Mouse (Mus musculus) MEL (cell line): ENCODE results near the gene Slc25a18.

Source experiments
- CTCF ChIP-seq, 3 experiments: IDR thresholded peaks in 2 of 3; conservative IDR thresholded peaks in 1 of 3; 2 replicates each; pipeline ENCODE4 v1.5.1; 2011 to 2012; ENCODE audit warnings: low read length in 3 of 3, low read depth in 2 of 3, mild to moderate bottlenecking in 2 of 3, improper control_type of control experiment in 1 of 3, inconsistent platforms in 1 of 3, mixed read lengths in 1 of 3, moderate library complexity in 1 of 3; ENCODE audit not compliant: control insufficient read depth in 1 of 3, insufficient read depth in 1 of 3, poor library complexity in 1 of 3, severe bottlenecking in 1 of 3
- EP300 ChIP-seq, 2 experiments: IDR thresholded peaks; 2 replicates each; pipeline ENCODE4 v1.6.1; 2011; ENCODE audit warnings: improper control_type of control experiment in 2 of 2, low read length in 2 of 2, low read depth in 1 of 2, mild to moderate bottlenecking in 1 of 2
- HCFC1 ChIP-seq: IDR thresholded peaks from 2 replicates; pipeline ENCODE4 v1.6.1; 2012; ENCODE audit warnings: low read depth, mild to moderate bottlenecking, inconsistent platforms, low read length, improper control_type of control experiment, moderate library complexity
- KAT2A ChIP-seq: conservative IDR thresholded peaks from 2 replicates; pipeline ENCODE4 v1.6.1; 2012; ENCODE audit warnings: low read depth, low read length, improper control_type of control experiment, inconsistent platforms
- MAFK ChIP-seq: IDR thresholded peaks from 2 replicates; pipeline ENCODE4 v1.6.1; 2011; ENCODE audit warnings: low read depth, mild to moderate bottlenecking, low read length, improper control_type of control experiment, borderline replicate concordance
- NRF1 ChIP-seq: IDR thresholded peaks from 2 replicates; pipeline ENCODE4 v1.6.1; 2014; ENCODE audit warnings: low read depth, mild to moderate bottlenecking, inconsistent platforms, low read length, improper control_type of control experiment, moderate library complexity; ENCODE audit not compliant: poor library complexity, insufficient read depth, severe bottlenecking
- POLR2A ChIP-seq, 2 experiments: IDR thresholded peaks; 2 replicates each; pipeline ENCODE4 v1.6.1; 2011 to 2012; ENCODE audit warnings: low read length in 2 of 2, mild to moderate bottlenecking in 2 of 2, control low read depth in 1 of 2, improper control_type of control experiment in 1 of 2, low read depth in 1 of 2, moderate library complexity in 1 of 2; ENCODE audit not compliant: control insufficient read depth in 1 of 2, insufficient read depth in 1 of 2, poor library complexity in 1 of 2
- RAD21 ChIP-seq: IDR thresholded peaks from 2 replicates; pipeline ENCODE4 v1.6.1; 2011; ENCODE audit warnings: mild to moderate bottlenecking, low read depth, low read length, improper control_type of control experiment
- RCOR1 ChIP-seq: IDR thresholded peaks from 2 replicates; pipeline ENCODE4 v1.6.1; 2012; ENCODE audit warnings: low read depth, mild to moderate bottlenecking, inconsistent platforms, low read length, improper control_type of control experiment
- SMC3 ChIP-seq: IDR thresholded peaks from 2 replicates; pipeline ENCODE4 v1.6.1; 2011; ENCODE audit warnings: low read depth, low read length, improper control_type of control experiment
- TCF12 ChIP-seq: IDR thresholded peaks from 2 replicates; pipeline ENCODE4 v1.6.1; 2014; ENCODE audit warnings: low read depth, mild to moderate bottlenecking, inconsistent platforms, low read length, improper control_type of control experiment, moderate library complexity
- USF1 ChIP-seq: IDR thresholded peaks from 2 replicates; pipeline ENCODE4 v1.6.1; 2014; ENCODE audit warnings: low read depth, mild to moderate bottlenecking, inconsistent platforms, low read length, improper control_type of control experiment, moderate library complexity
- USF2 ChIP-seq, 2 experiments: IDR thresholded peaks; 2 replicates each; pipeline ENCODE4 v1.6.1; 2011 to 2012; ENCODE audit warnings: improper control_type of control experiment in 2 of 2, low read length in 2 of 2, borderline replicate concordance in 1 of 2, inconsistent platforms in 1 of 2, low read depth in 1 of 2, mild to moderate bottlenecking in 1 of 2; ENCODE audit not compliant: insufficient read depth in 1 of 2

DNA sequence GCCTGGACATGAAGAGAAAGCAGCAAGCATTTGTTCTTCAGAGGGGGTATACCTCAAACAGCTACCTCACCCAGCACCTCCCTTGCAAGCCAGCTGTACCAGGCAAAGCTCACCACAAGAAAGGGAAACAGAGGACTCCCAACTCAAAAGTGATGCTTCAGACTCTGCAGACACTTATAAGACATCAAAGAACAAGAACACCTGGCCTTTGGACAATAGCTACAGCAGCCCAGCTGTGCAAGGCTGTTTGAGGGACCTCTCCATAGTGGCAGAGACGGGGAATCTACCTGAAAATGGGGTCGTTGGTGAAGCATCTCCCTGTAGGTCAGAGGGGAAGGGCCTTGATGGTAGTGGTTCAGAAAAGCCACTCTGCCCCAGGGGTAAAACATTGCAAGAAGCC, 12.2 kb upstream of the Slc25a18 start:
- TF ChIP-seq CTCF (IDR thresholded peaks at IDR 0.05 in 2 of 3, conservative IDR thresholded peaks at IDR 0.05 in 1 of 3; ENCODE audit: control insufficient read depth in 1 of 3, insufficient read depth in 1 of 3, low read depth in 2 of 3, low read length in 3 of 3, poor library complexity in 1 of 3, severe bottlenecking in 1 of 3) (no peak), MAFK (no peak), POLR2A (IDR thresholded peaks at IDR 0.05; ENCODE audit: control insufficient read depth in 1 of 2, insufficient read depth in 1 of 2, low read depth in 1 of 2, low read length in 2 of 2, poor library complexity in 1 of 2) (no peak), RCOR1 (no peak), KAT2A (no peak), USF1 (no peak), SMC3 (no peak), EP300 (IDR thresholded peaks at IDR 0.05; ENCODE audit: low read depth in 1 of 2, low read length in 2 of 2) (no peak), HCFC1 (no peak), USF2 (IDR thresholded peaks at IDR 0.05; ENCODE audit: borderline replicate concordance in 1 of 2, insufficient read depth in 1 of 2, low read depth in 1 of 2, low read length in 2 of 2) (no peak), TCF12 (no peak), RAD21 (no peak), NRF1 (no peak)
